Mouse (Mus musculus) colon, adult 2 months (tissue): ENCODE data around the gene Ccdc92. TPM values are rescaled to one million over a fixed set of nuclear protein-coding genes. Genes with fewer than 3 reads are reported as not detected.

Source experiments
- polyA plus RNA-seq: library from polyadenylated mRNA; depleted of rRNA; stranded (reverse); fragments of >200 nt; gene quantifications from 2 replicates; pipeline ENCODE4 v1.2.3, GENCODE M21; 2012; rRNA removed

Gene Ccdc92
- polyA plus RNA-seq: 5.8 and 5.9 TPM in 2 replicates

DNA sequence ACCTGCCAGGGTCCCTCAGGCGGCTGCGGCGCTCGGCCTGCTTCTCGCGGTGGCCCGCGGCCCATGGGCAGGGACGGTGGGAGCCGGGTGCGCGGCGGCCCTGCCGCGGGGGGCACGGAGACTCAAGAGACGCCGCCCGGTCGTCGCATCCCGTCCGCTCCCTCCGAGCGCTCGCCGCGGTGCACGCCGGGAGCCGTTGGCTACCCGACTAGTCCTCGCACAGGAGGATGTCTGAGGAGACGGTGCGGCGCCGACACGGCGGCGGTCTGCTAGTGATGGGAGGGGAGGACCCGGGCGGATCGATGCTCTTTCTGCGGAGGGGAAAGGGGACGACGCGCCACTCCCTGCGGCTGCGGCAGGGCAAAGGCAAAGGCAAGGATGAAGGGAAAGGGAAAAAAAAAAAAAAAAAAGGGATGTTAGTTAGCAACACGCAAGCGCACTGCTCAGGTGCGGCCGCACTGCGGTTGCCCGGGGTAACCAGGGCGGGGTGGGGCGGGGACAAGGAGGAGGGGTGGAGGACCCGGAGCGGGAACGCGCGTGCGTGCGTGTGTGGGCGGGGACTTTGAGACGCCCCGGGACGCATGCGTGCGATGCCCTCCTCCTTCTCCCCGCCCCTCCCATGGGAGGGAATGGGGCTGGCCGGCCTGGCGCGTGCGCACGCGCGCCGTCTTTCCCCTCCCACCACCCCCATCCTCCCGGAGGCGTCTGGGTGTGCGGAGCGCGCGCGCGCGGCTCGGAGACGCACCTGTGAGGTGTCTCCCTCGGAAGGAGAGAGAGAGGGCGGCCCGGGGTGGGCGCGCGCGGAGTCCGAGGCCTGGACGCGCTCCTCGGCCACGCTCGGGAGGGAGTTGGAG, at the start of gene Ccdc92, which contains the start of gene Zfp664:
Gene Ccdc92, minus strand, starts transcription at position 412 of the 854 bp plus-strand sequence.
Gene Zfp664, plus strand, starts transcription at position 679 of the 854 bp plus-strand sequence.

Other genes with a start within 250 kb of the Ccdc92 start
- gene Atp6v0a2, start 233.8 kb downstream of the Ccdc92 start, polyA plus RNA-seq: 97.2 and 132 TPM in 2 replicates
- 0.13 and 0.15 TPM in 2 replicates for gene Dnah10, start 137.3 kb downstream of the Ccdc92 start, polyA plus RNA-seq
- gene Zfp664, start 267 bp upstream of the Ccdc92 start, polyA plus RNA-seq: 15.7 and 18.5 TPM in 2 replicates
- 4.2 and 5.8 TPM in 2 replicates for gene Rflna, start 140.8 kb upstream of the Ccdc92 start, polyA plus RNA-seq